Mouse (Mus musculus) intestine, postnatal 0 days (tissue): Measurements from ENCODE around the gene Lama4. TPM values are rescaled to one million over a fixed set of nuclear protein-coding genes. Genes with fewer than 3 reads are reported as not detected.

Source experiments
- ATAC-seq: fragments of 200-750 bp; cut with Nextera tagmentation; 2 replicates; pipeline ENCODE4 v1.8.0; 2017; ENCODE audit warnings: mild to moderate bottlenecking, moderate TSS enrichment, moderate library complexity
- H3K27ac ChIP-seq: fragments of 300-500 bp; sonication (generic); 2 replicates; pipeline ENCODE4 v1.5.1; 2014; ENCODE audit warnings: mild to moderate bottlenecking, low read depth, low read length, moderate library complexity
- H3K27me3 ChIP-seq: fragments of 300-500 bp; sonication (generic); replicated peaks from 2 replicates; pipeline ENCODE4 v1.6.1; 2014; ENCODE audit warnings: low read length, mixed read lengths; ENCODE audit not compliant: control insufficient read depth, insufficient read depth
- H3K36me3 ChIP-seq: fragments of 300-500 bp; sonication (generic); 2 replicates; pipeline ENCODE4 v1.6.1; 2014; ENCODE audit warnings: mild to moderate bottlenecking, moderate library complexity; ENCODE audit not compliant: control insufficient read depth, insufficient read depth
- H3K4me1 ChIP-seq: fragments of 300-500 bp; sonication (generic); replicated peaks from 2 replicates; pipeline ENCODE4 v1.6.1; 2014; ENCODE audit warnings: antibody characterized with exemption, low read length, mixed read lengths; ENCODE audit not compliant: control insufficient read depth, insufficient read depth
- H3K4me2 ChIP-seq: fragments of 300-500 bp; sonication (generic); replicated peaks from 2 replicates; pipeline ENCODE4 v1.6.1; 2014; ENCODE audit warnings: low read depth, mild to moderate bottlenecking, moderate library complexity
- H3K4me3 ChIP-seq: fragments of 300-500 bp; sonication (generic); 2 replicates; pipeline ENCODE4 v1.5.1; 2014; ENCODE audit warnings: low read depth, low read length
- H3K9ac ChIP-seq: fragments of 300-500 bp; sonication (generic); 2 replicates; pipeline ENCODE4 v1.6.1; 2014; ENCODE audit warnings: mild to moderate bottlenecking, low read depth, low read length
- H3K9me3 ChIP-seq: fragments of 300-500 bp; sonication (generic); 2 replicates; pipeline ENCODE4 v1.6.1; 2016; ENCODE audit warnings: mixed run types; ENCODE audit not compliant: control insufficient read depth
- CTCF ChIP-seq: sonication (generic); IDR thresholded peaks from 2 replicates; pipeline ENCODE4 v1.5.1; 2016; ENCODE audit warnings: low read depth, mild to moderate bottlenecking, control low read depth, antibody characterized with exemption, moderate library complexity
- WGBS: fragments of 180-500 bp; shearing (Covaris S2); extraction: QIAGEN DNeasy Blood & Tissue Kit; methylation state at CpG from one replicate; pipeline ENCODE4 v1.1.7; 2014; 5-methylcytosine and 5-hydroxymethylcytosine counted together
- polyA plus RNA-seq: library from polyadenylated mRNA; unstranded; fragments of >200 nt; fragmentation: Nextera tagmentation; extraction: Ambion mirVana; gene quantifications from 2 replicates; pipeline ENCODE4 v1.2.1, GENCODE M21; 2015

Lama4 gene
- polyA plus RNA-seq, 1 experiment from 2014 or later: 28.3 TPM

DNA sequence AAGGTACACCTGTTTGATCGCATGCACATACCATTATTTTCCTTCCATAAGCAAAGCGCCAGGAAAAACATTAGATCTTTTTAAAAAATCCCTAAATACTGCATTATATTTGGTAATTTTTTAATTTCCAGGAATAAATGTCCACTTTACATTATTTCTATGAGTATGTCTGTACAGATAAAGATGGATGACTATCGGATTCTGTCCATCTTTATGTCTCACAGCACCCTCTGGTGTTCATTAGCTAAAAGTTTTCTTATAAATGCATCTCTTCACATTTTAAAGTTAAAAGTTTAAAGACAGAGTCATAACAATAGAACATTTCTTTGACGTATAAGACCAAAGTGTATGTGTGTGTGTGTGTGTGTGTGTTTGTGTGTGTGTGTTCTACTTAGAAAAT, 74.2 kb downstream of the Lama4 start:
- Histone ChIP-seq H3K27ac (no peak overlapping the region), H3K4me3 (no peak overlapping the region), H3K36me3 (no peaks in the 10 kb centered on the region; the same call in 1 of the 2 replicates), H3K9me3 (no peaks in the 10 kb centered on the region), H3K27me3 (no peaks in the 10 kb centered on the region), H3K4me2 (no peak overlapping the region), H3K4me1 (no peaks in the 10 kb centered on the region), H3K9ac (no peak overlapping the region)
- ATAC-seq: no peak
- WGBS: 51% methylated on average over 4 of the region's 4 CpGs
- peak; percentile 61 for TF ChIP-seq CTCF

DNA sequence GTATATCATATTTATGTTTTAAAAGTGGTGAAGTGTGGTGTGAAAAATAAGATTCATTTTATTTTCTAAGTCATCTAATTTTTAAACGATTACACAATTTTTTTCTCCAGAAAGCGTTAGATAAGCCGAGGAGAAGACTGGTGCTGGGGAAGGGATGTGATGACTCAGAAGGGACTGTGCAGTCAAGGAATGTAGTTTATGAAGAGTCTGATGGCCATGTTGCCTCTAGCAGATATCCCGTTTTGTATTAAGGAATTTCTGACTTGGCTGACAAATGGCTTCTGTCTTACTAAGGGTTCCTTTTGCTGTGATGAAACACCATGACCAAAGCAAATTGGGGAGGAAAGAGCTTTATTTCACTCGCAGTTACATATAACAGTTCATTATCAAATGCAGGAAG, 74.7 kb downstream of the Lama4 start:
- H3K36me3 ChIP-seq: no peaks in the 10 kb centered on the region; the same call in 1 of the 2 replicates
- H3K9me3 ChIP-seq: no peaks in the 10 kb centered on the region
- H3K27me3 ChIP-seq: no peaks in the 10 kb centered on the region
- H3K4me1 ChIP-seq: no peaks in the 10 kb centered on the region
- no peak overlapping the region for H3K4me3 ChIP-seq
- H3K9ac ChIP-seq: no peak overlapping the region
- 58% methylated on average over 5 of the region's 5 CpGs for WGBS
- no peak for ATAC-seq
- no peak overlapping the region for H3K27ac ChIP-seq
- no peak overlapping the region for H3K4me2 ChIP-seq
- TF ChIP-seq CTCF: no peak

DNA sequence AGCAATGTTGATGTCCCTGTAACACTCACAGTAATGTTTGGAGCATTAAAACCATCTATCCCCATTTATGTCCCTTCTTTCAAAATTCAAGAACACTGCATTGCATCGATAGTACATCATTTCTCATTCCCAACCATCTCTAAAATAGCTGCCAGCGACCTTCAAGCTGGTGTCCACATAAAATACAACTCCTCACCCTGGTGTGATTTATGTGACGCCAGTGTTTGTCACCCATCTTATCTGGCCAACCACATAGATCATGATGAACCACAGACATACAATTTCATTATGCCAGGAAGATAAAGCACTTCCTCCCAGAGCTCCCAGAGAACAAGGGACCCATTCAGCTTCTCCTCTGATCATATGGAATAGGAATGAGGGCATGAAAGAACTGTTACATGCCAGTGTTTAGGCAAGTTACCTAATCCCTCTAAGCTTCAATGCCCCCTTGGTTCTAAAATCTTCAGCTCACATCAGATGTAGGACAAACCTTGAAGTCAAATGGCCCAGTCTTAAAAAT, 79.2 kb downstream of the Lama4 start:
- TF ChIP-seq CTCF: no peak
- no peaks in the 10 kb centered on the region for H3K27me3 ChIP-seq
- no peak overlapping the region for H3K4me3 ChIP-seq
- 58% methylated on average over 3 of the region's 3 CpGs for WGBS
- H3K27ac ChIP-seq: no peak overlapping the region
- no peak for ATAC-seq
- H3K4me1 ChIP-seq: no peaks in the 10 kb centered on the region
- no peaks in the 10 kb centered on the region for H3K9me3 ChIP-seq
- H3K9ac ChIP-seq: no peak overlapping the region
- peaks cover 4% of the 10 kb centered on the region for H3K36me3 ChIP-seq
- H3K4me2 ChIP-seq: no peak overlapping the region

DNA sequence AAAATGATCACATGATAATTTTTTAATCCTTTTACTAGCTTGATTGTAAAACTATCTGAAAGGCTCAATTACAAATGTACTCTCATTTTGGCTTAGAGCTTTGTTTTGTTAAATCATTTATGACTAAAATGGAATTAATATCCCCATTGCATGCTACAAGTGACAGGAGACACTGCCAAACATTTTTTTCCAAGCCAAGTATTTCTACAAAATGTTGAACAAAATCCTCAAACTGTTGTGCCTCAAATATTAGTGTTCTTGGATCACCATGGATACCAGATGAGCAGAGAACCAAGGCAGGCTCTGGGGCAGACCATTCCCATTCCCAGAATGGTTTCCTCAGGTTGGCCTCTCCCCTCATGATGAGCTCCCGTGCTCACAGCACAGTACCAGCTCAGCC, 79.8 kb downstream of the Lama4 start:
- no peaks in the 10 kb centered on the region for H3K4me1 ChIP-seq
- 80% methylated on average over 1 of the region's 1 CpGs for WGBS
- H3K4me2 ChIP-seq: no peak overlapping the region
- no peaks in the 10 kb centered on the region for H3K9me3 ChIP-seq
- ATAC-seq: no peak
- no peaks in the 10 kb centered on the region for H3K27me3 ChIP-seq
- H3K4me3 ChIP-seq: no peak overlapping the region
- H3K27ac ChIP-seq: no peak overlapping the region
- peaks cover 4% of the 10 kb centered on the region for H3K36me3 ChIP-seq
- TF ChIP-seq CTCF: no peak
- H3K9ac ChIP-seq: no peak overlapping the region

DNA sequence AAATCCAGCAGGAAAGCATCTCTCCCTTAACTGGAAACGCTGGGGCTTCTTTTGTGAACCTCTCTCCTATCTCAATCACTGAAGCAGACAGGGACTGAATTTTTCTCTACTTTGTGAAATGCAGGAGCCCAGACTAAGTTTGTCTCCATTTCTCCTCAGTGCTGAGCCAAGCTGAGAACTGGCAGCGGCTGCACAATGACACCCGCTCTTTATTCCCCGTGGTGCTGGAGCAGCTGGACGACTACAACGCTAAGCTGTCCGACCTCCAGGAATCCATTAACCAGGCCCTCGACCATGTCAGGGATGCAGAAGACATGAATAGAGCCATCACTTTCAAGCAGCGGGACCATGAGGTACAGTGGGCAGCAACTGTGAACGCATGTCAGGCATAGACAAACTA, 82.5 kb downstream of the Lama4 start:
- no peaks in the 10 kb centered on the region for H3K9me3 ChIP-seq
- H3K27ac ChIP-seq: no peak overlapping the region
- H3K4me3 ChIP-seq: no peak overlapping the region
- WGBS: 80% methylated on average over 10 of the region's 10 CpGs
- no peak overlapping the region for H3K4me2 ChIP-seq
- TF ChIP-seq CTCF: no peak
- no peak overlapping the region for H3K9ac ChIP-seq
- H3K4me1 ChIP-seq: no peaks in the 10 kb centered on the region
- H3K36me3 ChIP-seq: peaks cover 4% of the 10 kb centered on the region
- H3K27me3 ChIP-seq: no peaks in the 10 kb centered on the region
- ATAC-seq: no peak

DNA sequence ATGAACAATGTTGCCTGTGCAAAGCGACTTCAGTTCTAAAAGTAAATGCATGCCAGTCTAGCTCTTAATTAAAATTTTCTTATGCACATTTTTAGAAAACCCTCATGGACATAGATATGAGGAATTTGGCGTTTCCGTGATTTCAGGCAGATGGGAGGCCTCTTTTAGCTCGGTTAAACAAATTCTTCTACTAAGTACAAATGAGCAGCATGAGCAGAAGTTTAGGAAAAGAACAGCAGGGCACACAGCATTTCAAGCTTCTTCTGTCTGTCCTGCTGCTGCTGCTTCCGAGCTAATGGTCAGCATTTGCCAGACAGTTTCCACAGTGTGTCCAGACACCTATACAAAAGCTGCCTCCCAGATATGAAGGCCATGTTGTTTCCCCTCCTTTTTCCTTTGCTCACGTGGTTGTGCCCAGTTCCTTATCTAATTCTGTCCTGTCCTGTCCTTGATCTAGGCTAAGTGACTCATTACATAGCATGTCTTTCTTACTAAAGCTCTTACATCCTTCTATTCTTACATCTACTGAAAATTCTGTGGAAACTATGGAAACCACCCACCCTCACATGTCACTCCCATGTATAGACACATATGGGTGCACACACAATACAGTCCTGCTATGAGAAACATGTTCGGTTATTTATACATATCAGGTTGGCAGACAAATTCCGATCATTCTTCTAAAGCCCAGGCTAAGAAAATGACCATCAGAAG, 84.4 kb downstream of the Lama4 start:
- no peak for ATAC-seq
- H3K9ac ChIP-seq: no peak overlapping the region
- H3K4me2 ChIP-seq: no peak overlapping the region
- H3K27ac ChIP-seq: no peak overlapping the region
- no peak for TF ChIP-seq CTCF
- WGBS: 73% methylated on average over 8 of the region's 8 CpGs
- no peaks in the 10 kb centered on the region for H3K27me3 ChIP-seq
- H3K36me3 ChIP-seq: peaks cover 6% of the 10 kb centered on the region; the same call in 1 of the 2 replicates
- no peak overlapping the region for H3K4me3 ChIP-seq
- no peaks in the 10 kb centered on the region for H3K4me1 ChIP-seq
- no peaks in the 10 kb centered on the region for H3K9me3 ChIP-seq

DNA sequence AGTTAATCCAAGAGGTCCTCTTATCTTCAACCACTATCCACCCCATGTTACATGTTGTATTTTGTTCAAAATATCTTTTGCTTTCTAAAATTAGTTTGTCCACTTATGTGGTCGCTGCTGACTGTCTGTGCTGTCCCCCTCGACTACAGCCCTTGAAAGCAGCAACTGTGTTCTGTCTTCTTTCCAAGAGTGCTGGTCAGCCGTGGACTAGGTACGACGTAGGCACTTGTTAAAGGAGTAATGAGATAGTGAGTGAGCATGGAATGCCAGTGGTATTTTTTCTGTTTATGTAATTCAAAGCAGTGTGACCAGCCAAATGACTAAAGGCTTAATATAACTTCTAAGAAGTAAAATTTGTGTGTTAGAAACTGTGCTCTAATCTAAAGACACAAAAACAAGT, 90.7 kb downstream of the Lama4 start:
- Histone ChIP-seq H3K4me3 (no peak overlapping the region), H3K4me2 (no peak overlapping the region), H3K4me1 (no peaks in the 10 kb centered on the region), H3K27ac (no peak overlapping the region), H3K27me3 (no peaks in the 10 kb centered on the region), H3K36me3 (peaks cover 9% of the 10 kb centered on the region; the same call in 1 of the 2 replicates), H3K9ac (no peak overlapping the region), H3K9me3 (no peaks in the 10 kb centered on the region)
- no peak for TF ChIP-seq CTCF
- no peak for ATAC-seq
- 76% methylated on average over 5 of the region's 5 CpGs for WGBS
